Mouse (Mus musculus) neutrophil, adult 5-6 weeks (primary cell): ENCODE measurements around the gene Vrk3. TPM values are rescaled to one million over a fixed set of nuclear protein-coding genes. Genes with fewer than 3 reads are reported as not detected.

Experiments
- ATAC-seq: fragments of 151-379, 151-347 bp; 2 replicates; pipeline ENCODE4 v1.8.0; 2017; ENCODE audit warnings: mild to moderate bottlenecking, moderate TSS enrichment; ENCODE audit not compliant: insufficient number of reproducible peaks, poor library complexity, low FRiP score, severe bottlenecking; ENCODE audit errors: extremely low read depth
- total RNA-seq: library from RNA; stranded (forward); fragments of 200-1000 nt; gene quantifications from 2 replicates; pipeline ENCODE4 v1.2.3, GENCODE M21; 2017

Gene Vrk3
- total RNA-seq, 1 experiment from 2014 or later = 49.1 TPM

- peak; percentile 89 for ATAC-seq
Measured at GRCm38 (mm10) chr7:44815721-44816469, 67.7 kb downstream of the Vrk3 start, which contains the start of the genes Nup62 and Il4i1. TSS of gene Nup62 (plus strand) at chr7:44816088. TSS of gene Il4i1 (plus strand) at chr7:44816387.

- ATAC-seq = no peak
Measured at GRCm38 (mm10) chr7:44816470-44817021, 68.3 kb downstream of the Vrk3 start, which contains the start of gene Atf5. TSS of gene Atf5 (minus strand) at chr7:44816658.

GRCm38 (mm10) chr7:44817441-44817840 lies 69.2 kb downstream of the Vrk3 start:
- ATAC-seq = no peak

GRCm38 (mm10) chr7:44818164-44818563 lies 70.0 kb downstream of the Vrk3 start:
- ATAC-seq = no peak

- no peak for ATAC-seq
Measured at GRCm38 (mm10) chr7:44818751-44819235, 70.6 kb downstream of the Vrk3 start.

- no peak for ATAC-seq
Measured at GRCm38 (mm10) chr7:44819391-44819790, 71.2 kb downstream of the Vrk3 start.

GRCm38 (mm10) chr7:44819863-44820262 lies 71.7 kb downstream of the Vrk3 start:
- ATAC-seq = no peak

GRCm38 (mm10) chr7:44820525-44820924 lies 72.3 kb downstream of the Vrk3 start:
- ATAC-seq = no peak

GRCm38 (mm10) chr7:44821666-44822448 lies 73.6 kb downstream of the Vrk3 start:
- ATAC-seq = no peak

- no peak for ATAC-seq
Measured at GRCm38 (mm10) chr7:44823409-44823808, 75.2 kb downstream of the Vrk3 start.

- ATAC-seq = peak; percentile 80
Measured at GRCm38 (mm10) chr7:44824872-44825271, 76.7 kb downstream of the Vrk3 start.

GRCm38 (mm10) chr7:44826771-44827170 lies 78.6 kb downstream of the Vrk3 start:
- no peak for ATAC-seq

Other genes starting within 250 kb of the Vrk3 start
- 3.7 and 7.9 TPM in 2 replicates for gene Mybpc2, start 223.8 kb upstream of the Vrk3 start, total RNA-seq
- 205 and 207 TPM in 2 replicates for gene Spib, start 216.3 kb upstream of the Vrk3 start, total RNA-seq
- 53.4 and 61.8 TPM in 2 replicates for gene Pold1, start 199.6 kb upstream of the Vrk3 start, total RNA-seq
- gene Nr1h2, start 194.5 kb upstream of the Vrk3 start, total RNA-seq = 180 and 184 TPM in 2 replicates
- gene Napsa, start 176.0 kb upstream of the Vrk3 start, total RNA-seq = 115 and 117 TPM in 2 replicates
- gene Kcnc3, start 157.7 kb upstream of the Vrk3 start, total RNA-seq = 0.81 and 1.4 TPM in 2 replicates
- not detected in 2 replicates for gene Myh14, start 77.6 kb upstream of the Vrk3 start, total RNA-seq
- not detected in 2 replicates for gene Izumo2, start 39.7 kb upstream of the Vrk3 start, total RNA-seq
- gene Zfp473, start 2.6 kb downstream of the Vrk3 start, total RNA-seq = 0.98 and 1.5 TPM in 2 replicates
- gene Nup62, start 67.7 kb downstream of the Vrk3 start, total RNA-seq = 40.6 and 42.0 TPM in 2 replicates
- 25.3 and 28.3 TPM in 2 replicates for gene Il4i1, start 68.0 kb downstream of the Vrk3 start, total RNA-seq
- gene Atf5, start 68.2 kb downstream of the Vrk3 start, total RNA-seq = 1.3 and 1.8 TPM in 2 replicates
- 26.4 and 37.0 TPM in 2 replicates for gene Akt1s1, start 100.6 kb downstream of the Vrk3 start, total RNA-seq
- gene Tbc1d17, start 100.7 kb downstream of the Vrk3 start, total RNA-seq = 62.0 and 73.8 TPM in 2 replicates
- 95.7 and 102 TPM in 2 replicates for gene Pnkp, start 108.7 kb downstream of the Vrk3 start, total RNA-seq
- 5.2 and 9.7 TPM in 2 replicates for gene Ptov1, start 121.4 kb downstream of the Vrk3 start, total RNA-seq
- gene Med25, start 144.3 kb downstream of the Vrk3 start, total RNA-seq = 23.5 and 26.8 TPM in 2 replicates
- gene Fuz, start 147.7 kb downstream of the Vrk3 start, total RNA-seq = 22.1 and 29.9 TPM in 2 replicates
- 23.9 and 29.8 TPM in 2 replicates for gene Ap2a1, start 181.1 kb downstream of the Vrk3 start, total RNA-seq
- gene Tsks, start 194.8 kb downstream of the Vrk3 start, total RNA-seq = not detected in 2 replicates
- not detected in 2 replicates for gene Cpt1c, start 226.4 kb downstream of the Vrk3 start, total RNA-seq
- gene Prmt1, start 238.2 kb downstream of the Vrk3 start, total RNA-seq = 41.1 and 52.0 TPM in 2 replicates
- gene Irf3, start 249.2 kb downstream of the Vrk3 start, total RNA-seq = 216 and 230 TPM in 2 replicates